In genomic region chr17:72961953-72962630, GRCm38 (mm10) we compare ENCODE assay signal across 21 mouse cellular contexts. TPM values are rescaled to one million over a fixed set of nuclear protein-coding genes. Genes with fewer than 3 reads are reported as not detected.
A peak's percentile ranks its signal among the peaks of the same experiment; 100 is the strongest.
DNase-seq lines count a peak whose midpoint lies in the region; ATAC-seq lines count a peak whose summit lies in the region.
"Had no signal": no experiment of that assay in that cellular context is flagged by ENCODE, and none has a peak within 500 bp of the region (broad histone marks: within the 10 kb centered on the region; RNA-seq: fewer than 3 reads in every experiment).

No protein-coding gene starts in this region.

- no peaks in the 10 kb centered on the region for H3K27me3 ChIP-seq in kidney, embryonic 15.5 days
- H3K27me3 ChIP-seq in intestine, embryonic 15.5 days (replicated peaks), result no peaks in the 10 kb centered on the region
- H3K27me3 ChIP-seq: forebrain, embryonic 13.5 days; limb, embryonic 12.5 days; lung, embryonic 15.5 days; midbrain, embryonic 12.5 days had no signal

- ATAC-seq in kidney, embryonic 15.5 days (replicated peaks; ENCODE audit: low FRiP score), result no peak
- peak; percentile 51 for ATAC-seq in granulocyte monocyte progenitor cell, adult 5-6 weeks (replicated peaks; ENCODE audit: poor library complexity, severe bottlenecking)
- 0 out of 2 replicates have a peak, but pooled peaks have one; percentile 28 for ATAC-seq in monocyte, adult 5-6 weeks (replicated peaks; ENCODE audit: insufficient number of reproducible peaks, low FRiP score, low TSS enrichment, poor library complexity, severe bottlenecking)
- no peak for ATAC-seq in intestine, embryonic 15.5 days
- ATAC-seq: CD4-positive, CD25-positive, alpha-beta regulatory T cell, adult 4 months; forebrain, embryonic 13.5 days; inflammation-experienced regulatory T-cells, adult 6 months had no signal

- H3K36me3 ChIP-seq in kidney, embryonic 15.5 days, result no peaks in the 10 kb centered on the region
- H3K36me3 ChIP-seq in intestine, embryonic 15.5 days, result no peaks in the 10 kb centered on the region
- H3K36me3 ChIP-seq: heart, embryonic 10.5 days; limb, embryonic 12.5 days; lung, embryonic 15.5 days; midbrain, embryonic 12.5 days had no signal

- H3K4me3 ChIP-seq in kidney, embryonic 15.5 days (replicated peaks), result no peak overlapping the region
- H3K4me3 ChIP-seq in intestine, embryonic 15.5 days (replicated peaks), result no peak overlapping the region
- H3K4me3 ChIP-seq: erythroblast, embryonic 14.5 days; forebrain, embryonic 13.5 days; heart, embryonic 10.5 days; limb, embryonic 12.5 days; lung, embryonic 15.5 days; midbrain, embryonic 12.5 days had no signal

- H3K4me1 ChIP-seq in kidney, embryonic 15.5 days, result peaks cover 31% of the 10 kb centered on the region
- H3K4me1 ChIP-seq in intestine, embryonic 15.5 days (replicated peaks), result 0 out of 2 replicates have a peak, but pooled peaks cover 2% of the 10 kb centered on the region
- H3K4me1 ChIP-seq: forebrain, embryonic 13.5 days had no signal

- no peak overlapping the region for H3K27ac ChIP-seq in kidney, embryonic 15.5 days
- no peak overlapping the region for H3K27ac ChIP-seq in intestine, embryonic 15.5 days
- H3K27ac ChIP-seq: forebrain, embryonic 13.5 days; heart, embryonic 10.5 days; limb, embryonic 12.5 days; liver, embryonic 14.5 days; lung, embryonic 15.5 days; macrophage; midbrain, embryonic 12.5 days had no signal

- peak; percentile 26 to 38 for DNase-seq in kidney, adult 8-10 months
- peak; percentile 21 for DNase-seq in NIH3T3 (ENCODE audit: low read depth)
- no peak for DNase-seq in right cerebral cortex, postnatal 36 days (ENCODE audit: low spot score in 2 of 2)
- DNase-seq: cerebellum, adult 8-10 months; gastrocnemius, postnatal 14 days; right cerebral cortex, postnatal 14 days; thymus, adult 2 months had no signal

- no peak overlapping the region for H3K4me2 ChIP-seq in kidney, embryonic 15.5 days
- no peak overlapping the region for H3K4me2 ChIP-seq in intestine, embryonic 15.5 days (replicated peaks)
- H3K4me2 ChIP-seq: forebrain, embryonic 13.5 days; limb, embryonic 12.5 days; lung, embryonic 15.5 days; midbrain, embryonic 12.5 days had no signal

- no peaks in the 10 kb centered on the region for H3K9me3 ChIP-seq in kidney, embryonic 15.5 days (replicated peaks)
- H3K9me3 ChIP-seq in intestine, embryonic 15.5 days, result no peaks in the 10 kb centered on the region
- H3K9me3 ChIP-seq: forebrain, embryonic 13.5 days; heart, embryonic 10.5 days; limb, embryonic 12.5 days; lung, embryonic 15.5 days; midbrain, embryonic 12.5 days had no signal

- 82% methylated on average over 8 of the region's 8 CpGs for WGBS in kidney, embryonic 15.5 days
- WGBS in intestine, embryonic 15.5 days, result 82% methylated on average over 8 of the region's 8 CpGs

- no peak overlapping the region for H3K9ac ChIP-seq in kidney, embryonic 15.5 days
- no peak overlapping the region for H3K9ac ChIP-seq in intestine, embryonic 15.5 days
- H3K9ac ChIP-seq: forebrain, embryonic 13.5 days; limb, embryonic 12.5 days; liver, embryonic 14.5 days; lung, embryonic 15.5 days; midbrain, embryonic 12.5 days had no signal

RNA-seq across cellular contexts. Expression of gene Lbh, which starts 44.0 kb away (rescaled TPM):
- 7.1 and 8.9 TPM in 2 replicates for polyA plus RNA-seq in kidney, embryonic 15.5 days (2015; fragmentation: Nextera tagmentation; extraction: Ambion mirVana)
- total RNA-seq in granulocyte monocyte progenitor cell, adult 5-6 weeks (2014; fragmentation: Nextera tagmentation), result 21.9 and 23.5 TPM in 2 replicates
- 20.9 and 21.8 TPM in 2 replicates for total RNA-seq in granulocyte monocyte progenitor cell, adult 5-6 weeks (2017)
- total RNA-seq in monocyte, adult 5-6 weeks (2017), result 71.9 to 97.1 TPM (median 79.5 TPM) in 3 replicates
- polyA plus RNA-seq in intestine, embryonic 15.5 days (2015; fragmentation: Nextera tagmentation; extraction: Ambion mirVana), result 5.2 and 6.1 TPM in 2 replicates

Comparison
In these comparisons a context has a peak if more than half of its experiments do, and no peak if none do; other contexts are left out.
1. DNase-seq: peak in kidney, adult 8-10 months (2 of 2) and NIH3T3 (single experiment); none in right cerebral cortex, postnatal 36 days (0 of 2).
2. ATAC-seq: peak in granulocyte monocyte progenitor cell, adult 5-6 weeks (single experiment) and monocyte, adult 5-6 weeks (single experiment); none in kidney, embryonic 15.5 days (single experiment) and intestine, embryonic 15.5 days (single experiment).